Mouse (Mus musculus) kidney, embryonic 14.5 days (tissue): Measurements from ENCODE around the gene Abcg1. TPM values are rescaled to one million over a fixed set of nuclear protein-coding genes. Genes with fewer than 3 reads are reported as not detected.

Experiments used
- ATAC-seq: fragments of 200-750 bp; cut with Nextera tagmentation; 2 replicates; pipeline ENCODE4 v1.8.0; 2017; ENCODE audit warnings: moderate number of reproducible peaks, mild to moderate bottlenecking, moderate TSS enrichment, moderate library complexity; ENCODE audit not compliant: low FRiP score, low TSS enrichment
- H3K27ac ChIP-seq: fragments of 300-500 bp; sonication (generic); 2 replicates; pipeline ENCODE4 v1.5.1; 2014; ENCODE audit warnings: low read depth, mild to moderate bottlenecking, low read length, moderate library complexity, mixed read lengths
- H3K27me3 ChIP-seq: fragments of 300-500 bp; sonication (generic); 2 replicates; pipeline ENCODE4 v1.6.1; 2014; ENCODE audit warnings: mild to moderate bottlenecking, low read length; ENCODE audit not compliant: control insufficient read depth, insufficient read depth
- H3K36me3 ChIP-seq: fragments of 300-500 bp; sonication (generic); 2 replicates; pipeline ENCODE4 v1.6.1; 2014; ENCODE audit warnings: low read length, mixed read lengths; ENCODE audit not compliant: control insufficient read depth, insufficient read depth
- H3K4me1 ChIP-seq: fragments of 300-500 bp; sonication (generic); 2 replicates; pipeline ENCODE4 v1.6.1; 2014; ENCODE audit warnings: low read length, mixed read lengths; ENCODE audit not compliant: control insufficient read depth, insufficient read depth
- H3K4me2 ChIP-seq: fragments of 300-500 bp; sonication (generic); replicated peaks from 2 replicates; pipeline ENCODE4 v1.6.1; 2014; ENCODE audit warnings: low read depth, mild to moderate bottlenecking, low read length
- H3K4me3 ChIP-seq: fragments of 300-500 bp; sonication (generic); 2 replicates; pipeline ENCODE4 v1.5.1; 2014; ENCODE audit warnings: mild to moderate bottlenecking, low read length
- H3K9ac ChIP-seq: fragments of 300-500 bp; sonication (generic); 2 replicates; pipeline ENCODE4 v1.6.1; 2014; ENCODE audit warnings: low read depth, mild to moderate bottlenecking, low read length, moderate library complexity
- H3K9me3 ChIP-seq: fragments of 300-500 bp; sonication (generic); 2 replicates; pipeline ENCODE4 v1.6.1; 2016; ENCODE audit warnings: low read length; ENCODE audit not compliant: control insufficient read depth
- WGBS: fragments of 180-500 bp; shearing (Covaris S2); extraction: QIAGEN DNeasy Blood & Tissue Kit; methylation state at CpG from one replicate; pipeline ENCODE4 v1.1.7; 2014; 5-methylcytosine and 5-hydroxymethylcytosine counted together
- polyA plus RNA-seq: library from polyadenylated mRNA; unstranded; fragments of >200 nt; fragmentation: Nextera tagmentation; extraction: Ambion mirVana; gene quantifications from 2 replicates; pipeline ENCODE4 v1.2.1, GENCODE M21; 2014

Abcg1 gene
- polyA plus RNA-seq, 1 experiment from 2014 or later: 5.4 TPM

DNA sequence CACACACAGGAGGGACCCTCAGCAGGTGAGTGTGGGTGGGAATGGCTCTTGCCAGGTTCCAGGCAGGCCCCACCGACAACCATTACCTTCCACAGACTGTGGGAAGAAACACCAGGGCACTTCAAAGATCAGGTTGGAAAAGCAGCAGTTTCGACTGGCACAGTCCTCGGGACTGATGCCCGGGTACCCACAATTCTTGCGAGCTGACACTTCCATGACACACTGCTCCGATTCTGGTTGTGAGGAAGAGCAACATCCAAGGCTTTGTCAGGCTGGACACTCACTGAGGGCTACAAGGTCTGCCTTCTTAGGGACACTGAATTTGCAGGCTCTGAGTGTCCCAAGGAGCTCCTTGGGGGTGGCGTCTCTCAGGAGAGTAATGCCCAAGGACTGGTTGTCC lies 84.6 kb downstream of the Abcg1 start:
- H3K9ac ChIP-seq: no peak overlapping the region
- 89% methylated on average over 7 of the region's 7 CpGs for WGBS
- H3K4me1 ChIP-seq: no peaks in the 10 kb centered on the region
- H3K4me3 ChIP-seq: no peak overlapping the region
- no peaks in the 10 kb centered on the region for H3K9me3 ChIP-seq
- no peak for ATAC-seq
- H3K4me2 ChIP-seq: no peak overlapping the region
- H3K27me3 ChIP-seq: no peaks in the 10 kb centered on the region
- no peaks in the 10 kb centered on the region for H3K36me3 ChIP-seq
- H3K27ac ChIP-seq: no peak overlapping the region

- Histone ChIP-seq H3K4me2 (no peak within 1 kb of the TSS), H3K27me3 (no peaks in the 10 kb centered on the region), H3K27ac (no peak within 1 kb of the TSS), H3K9ac (no peak within 1 kb of the TSS), H3K36me3 (no peaks in the 10 kb centered on the region), H3K4me3 (no peak within 1 kb of the TSS), H3K4me1 (no peaks in the 10 kb centered on the region), H3K9me3 (no peaks in the 10 kb centered on the region)
- 70% methylated on average over 15 of the region's 15 CpGs for WGBS
- ATAC-seq: no peak
These were observed 86.9 kb downstream of the Abcg1 start, which contains the start of gene Tff2 for GRCm38 (mm10) chr17:31144040-31145037. Tff2 (minus strand) TSS chr17:31144282.

GRCm38 (mm10) chr17:31145998-31146397 lies 88.5 kb downstream of the Abcg1 start:
- H3K27ac ChIP-seq: no peak overlapping the region
- H3K9me3 ChIP-seq: no peaks in the 10 kb centered on the region
- H3K27me3 ChIP-seq: no peaks in the 10 kb centered on the region
- 80% methylated on average over 9 of the region's 9 CpGs for whole genome bisulfite sequencing
- no peaks in the 10 kb centered on the region for H3K36me3 ChIP-seq
- H3K9ac ChIP-seq: no peak overlapping the region
- H3K4me3 ChIP-seq: no peak overlapping the region
- H3K4me2 ChIP-seq: no peak overlapping the region
- H3K4me1 ChIP-seq: no peaks in the 10 kb centered on the region
- ATAC-seq: no peak

- Histone ChIP-seq H3K4me2 (no peak overlapping the region), H3K36me3 (no peaks in the 10 kb centered on the region), H3K4me3 (no peak overlapping the region), H3K27ac (no peak overlapping the region; the same call in 1 of the 2 replicates), H3K9me3 (no peaks in the 10 kb centered on the region), H3K4me1 (no peaks in the 10 kb centered on the region), H3K9ac (no peak overlapping the region), H3K27me3 (no peaks in the 10 kb centered on the region)
- ATAC-seq: no peak
- 60% methylated on average over 5 of the region's 5 CpGs for WGBS
These were observed 95.0 kb downstream of the Abcg1 start for GRCm38 (mm10) chr17:31152512-31152911.

DNA sequence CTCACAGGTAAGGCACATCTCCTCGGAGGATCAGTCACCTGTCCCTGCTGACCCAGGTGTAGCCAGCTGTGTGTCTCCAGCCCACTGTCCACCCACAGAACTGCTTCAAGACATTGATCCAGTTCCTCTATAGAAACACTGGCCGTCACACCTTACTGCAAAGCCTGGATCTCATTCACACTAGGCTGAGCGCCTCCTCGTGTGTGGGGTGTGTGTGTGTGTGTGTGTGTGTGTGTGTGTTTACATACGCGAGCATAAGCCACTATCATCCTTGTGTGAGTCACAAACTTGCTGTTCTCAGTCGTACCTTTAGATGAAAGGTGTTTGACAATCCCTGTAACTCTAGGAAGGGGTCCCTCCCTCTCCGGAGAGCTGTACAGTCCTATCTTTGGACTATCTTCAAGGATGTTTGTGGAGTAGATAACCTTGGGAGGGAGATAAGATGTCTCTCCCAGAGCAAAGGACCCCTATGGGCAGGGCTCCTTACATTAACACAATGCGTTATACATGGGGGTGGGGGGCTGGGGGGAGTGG lies 95.6 kb downstream of the Abcg1 start:
- no peak for ATAC-seq
- Histone ChIP-seq H3K9me3 (no peaks in the 10 kb centered on the region), H3K9ac (no peak overlapping the region), H3K36me3 (no peaks in the 10 kb centered on the region), H3K27me3 (no peaks in the 10 kb centered on the region), H3K27ac (no peak overlapping the region; the same call in 1 of the 2 replicates), H3K4me2 (no peak overlapping the region), H3K4me3 (no peak overlapping the region), H3K4me1 (no peaks in the 10 kb centered on the region)
- 80% methylated on average over 9 of the region's 9 CpGs for whole genome bisulfite sequencing

DNA sequence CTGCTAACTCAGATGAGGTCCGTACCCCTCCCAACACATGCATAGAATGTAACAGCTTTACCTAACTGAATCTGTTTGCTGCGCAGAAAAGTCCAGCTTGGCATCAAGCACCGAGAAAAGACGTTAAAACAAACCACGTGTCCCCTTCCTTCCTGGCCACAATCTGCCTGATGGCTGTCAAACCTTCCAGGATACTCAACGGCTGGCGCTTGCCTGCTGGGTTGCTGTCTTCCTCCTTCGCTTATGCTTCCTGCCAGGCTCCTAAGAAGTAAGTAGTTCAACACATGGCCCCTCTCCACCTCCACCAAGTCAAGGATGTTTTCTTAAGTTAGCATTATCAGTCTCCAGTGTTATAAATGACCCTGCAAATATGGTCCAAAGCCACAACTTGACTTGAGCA lies 96.3 kb downstream of the Abcg1 start:
- H3K9ac ChIP-seq: no peak overlapping the region
- H3K4me3 ChIP-seq: no peak overlapping the region
- H3K4me2 ChIP-seq: no peak overlapping the region
- H3K36me3 ChIP-seq: no peaks in the 10 kb centered on the region
- no peaks in the 10 kb centered on the region for H3K4me1 ChIP-seq
- H3K9me3 ChIP-seq: no peaks in the 10 kb centered on the region
- 76% methylated on average over 8 of the region's 8 CpGs for WGBS
- H3K27me3 ChIP-seq: no peaks in the 10 kb centered on the region
- no peak for ATAC-seq
- H3K27ac ChIP-seq: no peak overlapping the region

- Histone ChIP-seq H3K4me1 (no peaks in the 10 kb centered on the region), H3K9me3 (no peaks in the 10 kb centered on the region), H3K27ac (no peak overlapping the region), H3K4me3 (no peak overlapping the region), H3K4me2 (no peak overlapping the region), H3K36me3 (no peaks in the 10 kb centered on the region), H3K9ac (no peak overlapping the region), H3K27me3 (no peaks in the 10 kb centered on the region)
- WGBS: 86% methylated on average over 6 of the region's 6 CpGs
- no peak for ATAC-seq
These were observed 100.4 kb downstream of the Abcg1 start for GRCm38 (mm10) chr17:31157921-31158320.

DNA sequence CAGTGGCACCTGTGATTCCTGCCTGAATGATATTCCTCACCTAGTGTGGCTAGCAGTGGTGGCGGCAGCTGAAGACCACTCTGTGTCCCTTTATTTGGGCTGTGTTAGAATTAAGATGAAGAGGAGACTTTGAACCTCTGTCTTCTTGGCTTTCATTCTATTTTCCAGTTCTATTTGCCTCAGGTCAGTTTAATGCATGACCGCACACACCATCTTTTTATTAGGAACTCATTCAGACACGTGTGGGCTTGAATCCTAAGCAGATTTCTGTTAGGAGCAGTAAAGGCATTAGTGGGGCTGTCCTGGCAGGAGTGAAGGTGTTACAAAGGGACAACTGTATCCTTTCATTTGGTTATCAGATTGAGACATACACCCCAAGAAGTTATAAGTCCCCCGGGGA lies 102.8 kb downstream of the Abcg1 start:
- Histone ChIP-seq H3K4me2 (no peak overlapping the region), H3K36me3 (no peaks in the 10 kb centered on the region), H3K4me1 (no peaks in the 10 kb centered on the region), H3K9ac (no peak overlapping the region), H3K27me3 (no peaks in the 10 kb centered on the region), H3K9me3 (no peaks in the 10 kb centered on the region), H3K27ac (no peak overlapping the region), H3K4me3 (no peak overlapping the region)
- ATAC-seq: no peak
- 73% methylated on average over 4 of the region's 4 CpGs for WGBS

GRCm38 (mm10) chr17:31162607-31163006 lies 105.1 kb downstream of the Abcg1 start:
- WGBS: 86% methylated on average over 12 of the region's 12 CpGs
- no peak overlapping the region for H3K4me3 ChIP-seq

More at GRCm38 (mm10) chr17:31162607-31163006, 105.1 kb downstream of the Abcg1 start:
- Histone ChIP-seq H3K9ac (no peak overlapping the region), H3K4me2 (no peak overlapping the region), H3K27ac (no peak overlapping the region), H3K4me1 (no peaks in the 10 kb centered on the region), H3K36me3 (no peaks in the 10 kb centered on the region), H3K9me3 (no peaks in the 10 kb centered on the region), H3K27me3 (no peaks in the 10 kb centered on the region)
- ATAC-seq: no peak
